Mouse (Mus musculus): ENCODE data around the gene Atf3.

DNA sequence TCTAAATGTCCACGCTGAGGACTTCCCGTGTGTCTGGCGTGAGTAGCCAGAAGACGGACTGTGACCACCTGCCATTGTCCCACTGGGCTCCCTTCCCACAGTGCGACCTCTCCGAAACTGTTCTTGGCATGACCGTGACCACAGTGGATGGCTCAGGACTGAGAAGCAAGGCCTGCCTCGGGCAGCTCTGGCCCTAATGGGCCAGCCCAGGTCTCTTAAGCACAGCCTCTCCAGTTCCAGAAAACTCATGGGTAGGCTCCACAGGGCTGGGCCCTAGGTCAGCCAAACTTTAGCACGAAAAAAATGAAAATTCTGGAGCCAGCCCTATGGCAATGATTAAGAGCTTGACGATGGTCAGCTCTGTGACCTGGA lies 6.1 kb upstream of the Atf3 start:
- TF ChIP-seq CTCF (IDR thresholded peaks at IDR 0.05; ENCODE audit: control insufficient read depth, insufficient read depth, low read length), result no peak
- TF ChIP-seq POLR2A (IDR thresholded peaks at IDR 0.05; ENCODE audit: borderline replicate concordance, control insufficient read depth, low read depth, low read length), result no peak
